Mouse (Mus musculus) erythroid progenitor cell, adult 5-6 weeks (primary cell): Measurements from ENCODE around the gene Ndufaf2. TPM values are rescaled to one million over a fixed set of nuclear protein-coding genes. Genes with fewer than 3 reads are reported as not detected.
A peak's percentile ranks its signal among the peaks of the same experiment; 100 is the strongest.

Experiments used
- ATAC-seq: replicated peaks from 2 replicates; pipeline ENCODE4 v1.8.0; 2016; ENCODE audit warnings: moderate number of reproducible peaks, mild to moderate bottlenecking, moderate TSS enrichment, inconsistent platforms; ENCODE audit not compliant: poor library complexity, low FRiP score, severe bottlenecking
- total RNA-seq, 2 experiments: library from RNA; stranded (forward) in 1 of 2; stranded (reverse) in 1 of 2; fragments of 150-400 nt in 1 of 2; fragments of 186-747, 209-891 nt in 1 of 2; gene quantifications; 2 replicates each; pipeline versions ENCODE4 v1.2.3 to v1.2.4; 2015 to 2017; ENCODE audit warnings: low replicate concordance in 2 of 2

The Ndufaf2 gene
- total RNA-seq, 2 experiments from 2014 or later = 8.9 to 12.6 TPM

DNA sequence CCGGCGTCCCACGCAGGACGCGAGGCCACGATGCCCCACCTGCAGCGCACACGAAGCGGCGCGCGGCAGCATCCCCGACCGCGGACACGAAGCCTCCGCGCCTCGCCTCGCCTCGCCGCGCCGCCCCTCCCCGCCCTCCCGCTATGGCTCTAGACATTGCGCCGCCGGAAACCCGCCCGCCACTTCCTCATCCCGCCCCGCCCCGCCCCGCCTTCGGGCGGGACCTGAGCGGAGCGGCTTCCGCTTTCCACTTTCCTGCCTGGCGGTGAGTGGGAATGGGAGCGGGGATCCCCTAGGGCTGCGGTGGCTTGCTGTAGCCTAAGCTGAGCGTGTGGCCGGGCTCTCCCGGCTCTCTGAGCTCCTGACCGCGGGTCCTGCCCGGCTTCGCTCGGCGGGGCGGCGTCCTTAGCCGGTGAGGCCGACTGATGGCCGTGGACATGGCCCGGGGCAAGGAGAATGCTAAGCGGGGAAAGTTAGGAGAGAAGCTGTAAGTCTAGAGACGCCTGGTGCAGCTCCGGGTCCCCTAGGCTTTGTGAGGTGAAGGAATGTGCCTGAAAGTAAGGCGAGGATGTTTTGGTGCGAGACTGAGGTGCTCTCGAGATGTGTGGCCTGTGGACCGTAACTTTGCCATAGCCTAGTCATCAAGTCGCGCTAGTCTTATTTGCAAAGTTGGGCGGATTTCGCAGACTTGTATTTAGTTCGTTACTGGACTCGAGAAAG lies 114.0 kb downstream of the Ndufaf2 start, which contains the start of gene Smim15:
TSS of gene Smim15 (plus strand) at position 225 of the 720 bp plus-strand sequence.
- peak; percentile 91 for ATAC-seq

- no peak for ATAC-seq
Measured at GRCm38 (mm10) chr13:108043431-108044221, 114.8 kb downstream of the Ndufaf2 start.

DNA sequence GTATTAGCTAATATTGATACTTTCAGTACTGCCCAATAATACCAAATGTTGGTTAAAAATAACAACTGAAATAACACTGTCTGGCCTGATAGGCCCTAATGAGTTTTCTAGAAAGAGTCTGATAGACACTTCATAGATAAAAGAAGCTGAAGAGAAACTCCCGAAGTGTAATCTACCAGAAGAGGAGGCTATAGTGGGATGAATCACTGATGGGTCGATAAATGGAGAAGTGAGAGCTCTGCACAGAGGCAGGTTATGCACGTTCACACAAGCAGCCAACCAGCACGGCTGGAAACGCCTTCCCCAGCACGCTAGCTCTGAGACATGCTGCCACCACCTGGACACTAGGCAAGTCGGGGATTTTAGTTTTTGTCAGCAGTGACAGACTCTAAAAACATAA lies 117.1 kb downstream of the Ndufaf2 start:
- ATAC-seq = no peak

DNA sequence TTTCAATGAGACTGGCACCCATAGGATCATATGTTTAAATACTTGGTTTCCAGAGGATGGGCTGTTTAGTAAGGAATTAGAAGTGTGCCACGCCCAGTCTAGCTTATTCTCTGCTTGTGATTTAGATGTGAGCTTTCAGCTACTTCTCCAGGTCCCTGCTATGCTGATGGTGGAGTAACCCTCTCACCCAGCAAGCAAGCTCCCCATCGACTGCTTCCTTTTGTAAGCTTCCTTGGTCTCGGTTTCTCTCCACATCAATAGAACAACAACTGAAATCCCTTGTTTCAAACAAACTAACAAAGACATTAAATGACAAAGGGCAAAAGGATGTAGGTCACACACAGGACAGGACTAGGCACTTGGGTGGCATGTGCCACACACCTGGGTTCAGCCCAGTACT lies 118.0 kb downstream of the Ndufaf2 start:
- ATAC-seq = no peak

- ATAC-seq = no peak
Measured at GRCm38 (mm10) chr13:108039902-108040301, 118.5 kb downstream of the Ndufaf2 start.

DNA sequence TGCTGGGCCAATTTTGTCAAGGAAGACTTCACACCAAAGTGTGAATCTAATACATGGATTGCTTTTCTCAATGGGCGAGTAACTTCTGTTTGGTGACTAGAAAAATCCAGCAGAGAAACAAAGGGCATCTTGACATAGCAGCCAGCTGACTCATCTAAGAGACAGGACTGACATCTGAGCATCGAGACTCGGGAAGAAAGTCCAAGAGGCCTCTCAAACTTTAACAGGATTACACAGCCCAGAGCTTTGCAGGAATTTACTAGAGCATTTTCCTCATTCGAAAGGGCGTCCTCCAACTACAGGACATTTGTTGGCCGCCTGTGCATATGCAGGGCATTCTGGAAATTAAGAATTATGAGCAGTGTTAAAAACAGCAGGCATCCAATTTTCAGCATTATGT lies 119.0 kb downstream of the Ndufaf2 start:
- ATAC-seq = no peak

DNA sequence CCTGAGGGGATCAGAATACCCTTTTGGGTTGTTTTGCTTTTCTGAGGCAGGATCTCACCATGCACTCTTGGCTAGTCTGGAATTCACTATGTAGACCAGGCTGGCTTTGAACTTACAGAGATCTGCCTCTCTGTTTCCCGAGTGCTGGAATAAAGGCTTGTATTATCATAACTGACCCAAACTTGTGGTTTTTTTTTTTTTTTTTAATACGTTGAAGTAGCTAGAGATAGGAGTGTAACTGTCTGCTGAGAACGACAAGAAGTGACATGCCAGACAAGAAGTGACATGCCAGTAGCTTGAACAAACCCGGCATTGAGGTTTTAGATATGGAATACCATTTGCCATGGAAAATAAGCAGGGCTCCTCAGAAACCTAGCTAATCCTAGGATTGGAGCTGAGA lies 125.6 kb downstream of the Ndufaf2 start:
- no peak for ATAC-seq

- ATAC-seq = no peak
Measured at GRCm38 (mm10) chr13:108025802-108026201, 132.6 kb downstream of the Ndufaf2 start.

DNA sequence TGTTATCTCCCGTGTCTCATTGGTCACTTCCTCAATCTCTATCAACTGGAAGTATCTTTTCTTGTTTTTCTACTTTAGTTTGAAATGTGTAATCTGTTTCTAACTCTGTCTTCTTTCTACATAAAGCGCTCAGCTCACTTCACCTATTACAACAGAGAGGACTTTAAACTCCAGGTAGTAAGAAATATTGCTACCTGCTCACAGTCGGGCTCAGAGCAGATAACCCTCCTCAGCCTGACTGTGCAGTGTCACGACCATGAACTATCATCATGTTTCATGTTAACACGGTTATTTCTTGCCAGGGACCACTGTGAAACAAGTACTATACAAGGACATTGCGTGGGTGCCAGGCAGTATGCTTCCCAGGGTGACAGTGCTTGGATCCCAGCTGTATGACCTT lies 141.1 kb downstream of the Ndufaf2 start:
- no peak for ATAC-seq

DNA sequence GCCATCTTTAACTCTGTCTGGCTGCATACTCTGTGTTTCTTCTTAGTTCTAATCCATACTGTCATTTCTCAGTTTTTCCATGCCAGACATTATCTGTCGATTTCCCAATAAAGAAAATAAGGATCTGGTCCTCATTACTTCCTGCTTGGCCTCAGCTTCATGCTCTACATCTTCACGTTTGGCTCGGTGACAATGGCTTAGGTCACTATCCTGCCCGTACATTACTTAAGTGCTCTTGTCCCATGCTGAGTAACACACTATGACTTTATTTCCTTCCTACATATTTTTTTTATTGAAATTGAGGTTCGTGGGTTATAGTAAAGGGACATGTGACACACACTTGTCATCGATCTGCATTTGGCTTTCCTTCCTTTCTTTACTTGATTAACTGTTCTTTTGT lies 143.3 kb downstream of the Ndufaf2 start:
- no peak for ATAC-seq

DNA sequence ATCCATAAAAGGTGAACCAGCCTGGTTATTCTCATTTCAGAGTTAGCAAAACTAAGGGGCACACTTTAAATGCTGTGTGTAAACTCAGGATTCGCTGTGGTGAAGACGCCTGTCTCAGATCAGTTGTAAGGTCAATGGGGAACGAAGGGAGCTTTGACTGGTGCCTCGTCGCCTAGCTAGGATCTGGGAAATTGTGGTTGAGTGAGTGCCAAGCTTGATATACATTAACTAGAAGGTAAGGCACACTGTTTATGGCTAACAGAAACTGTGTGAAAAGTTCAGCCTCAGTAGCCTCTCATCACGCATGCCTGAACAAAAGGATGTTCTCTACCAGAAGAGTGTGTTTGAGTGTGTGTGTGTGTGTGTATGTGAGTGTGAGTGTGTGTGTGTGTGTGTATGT lies 144.6 kb downstream of the Ndufaf2 start:
- no peak for ATAC-seq

DNA sequence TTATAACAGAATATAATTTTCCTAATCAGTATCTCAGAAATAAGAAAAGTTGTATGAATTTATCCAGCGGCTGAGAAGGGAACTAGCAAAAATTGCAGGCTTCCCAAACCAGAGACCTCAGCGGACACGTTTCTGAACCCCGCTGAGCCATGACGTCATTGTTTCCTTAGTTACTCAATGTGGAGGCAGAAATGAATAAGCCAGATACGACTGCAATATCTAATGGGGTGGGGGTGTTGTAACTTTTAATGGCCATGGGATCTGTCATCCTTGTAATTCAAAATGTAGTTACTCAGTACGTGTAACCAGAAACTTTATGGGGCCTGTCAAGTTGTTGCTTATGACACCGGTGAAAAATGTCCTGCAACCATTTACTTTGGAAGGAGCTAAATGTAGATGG lies 145.3 kb downstream of the Ndufaf2 start:
- no peak for ATAC-seq

DNA sequence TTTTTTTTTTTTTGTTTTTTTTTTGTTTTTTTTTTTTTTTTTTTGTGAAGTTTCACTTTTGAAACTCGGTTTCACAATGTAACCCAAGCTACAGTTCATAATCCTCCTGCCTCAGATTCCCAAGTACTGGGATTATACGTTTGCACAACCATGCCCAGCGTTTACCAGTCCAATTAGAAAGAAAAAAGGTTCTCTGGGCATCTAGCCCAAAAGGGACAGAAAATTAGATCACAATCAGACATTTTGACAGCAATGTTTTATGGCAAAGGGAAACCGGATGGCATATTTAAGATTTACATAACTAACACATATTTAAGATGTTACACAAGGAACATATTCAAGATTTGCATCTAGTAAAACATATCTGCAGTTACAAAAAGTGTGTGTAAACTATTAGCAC lies 150.6 kb downstream of the Ndufaf2 start:
- ATAC-seq = no peak

GRCm38 (mm10) chr13:107996301-107996700 lies 162.1 kb downstream of the Ndufaf2 start:
- ATAC-seq = no peak

DNA sequence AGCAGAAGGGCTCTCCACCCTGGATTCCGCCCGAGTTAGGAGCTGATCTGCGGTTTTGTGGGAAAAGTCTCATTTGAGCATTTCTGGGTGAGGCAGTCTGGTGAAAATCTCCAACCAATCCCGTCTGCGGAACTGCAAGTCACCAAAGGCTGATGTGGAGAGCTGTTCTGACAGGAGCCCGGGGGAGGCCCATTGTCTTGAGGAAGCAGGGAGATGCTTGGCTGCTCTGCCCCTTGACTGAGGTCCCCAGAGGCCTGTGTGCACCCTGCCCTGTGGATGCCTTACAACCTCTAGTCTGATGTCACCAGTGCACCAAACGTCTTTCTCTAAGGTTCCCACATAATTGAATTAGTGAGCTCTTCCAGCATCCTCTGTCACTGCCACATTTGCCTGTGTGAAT lies 163.2 kb downstream of the Ndufaf2 start:
- no peak for ATAC-seq

GRCm38 (mm10) chr13:107992573-107992972 lies 165.8 kb downstream of the Ndufaf2 start:
- ATAC-seq = no peak

- ATAC-seq = no peak
Measured at GRCm38 (mm10) chr13:107984641-107985040, 173.8 kb downstream of the Ndufaf2 start.

DNA sequence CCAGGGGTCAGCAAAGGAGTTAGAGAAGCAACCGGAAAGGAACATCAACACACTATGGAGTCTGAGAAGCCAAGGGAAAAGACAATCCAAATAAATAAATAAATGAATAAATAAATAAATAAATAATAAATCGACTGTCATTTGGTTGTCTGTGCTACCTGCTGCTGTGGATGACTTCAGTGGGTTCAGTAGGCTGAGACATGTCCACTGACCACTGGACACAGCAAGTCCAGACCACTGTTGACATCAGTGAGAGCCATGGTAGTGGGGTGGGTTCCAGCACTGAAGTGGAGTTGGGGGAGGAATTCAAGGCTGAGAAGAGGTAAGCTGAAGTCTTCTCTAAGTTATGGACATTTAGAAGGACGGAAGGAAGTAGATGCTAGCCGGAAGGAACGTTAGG lies 174.2 kb downstream of the Ndufaf2 start:
- no peak for ATAC-seq

DNA sequence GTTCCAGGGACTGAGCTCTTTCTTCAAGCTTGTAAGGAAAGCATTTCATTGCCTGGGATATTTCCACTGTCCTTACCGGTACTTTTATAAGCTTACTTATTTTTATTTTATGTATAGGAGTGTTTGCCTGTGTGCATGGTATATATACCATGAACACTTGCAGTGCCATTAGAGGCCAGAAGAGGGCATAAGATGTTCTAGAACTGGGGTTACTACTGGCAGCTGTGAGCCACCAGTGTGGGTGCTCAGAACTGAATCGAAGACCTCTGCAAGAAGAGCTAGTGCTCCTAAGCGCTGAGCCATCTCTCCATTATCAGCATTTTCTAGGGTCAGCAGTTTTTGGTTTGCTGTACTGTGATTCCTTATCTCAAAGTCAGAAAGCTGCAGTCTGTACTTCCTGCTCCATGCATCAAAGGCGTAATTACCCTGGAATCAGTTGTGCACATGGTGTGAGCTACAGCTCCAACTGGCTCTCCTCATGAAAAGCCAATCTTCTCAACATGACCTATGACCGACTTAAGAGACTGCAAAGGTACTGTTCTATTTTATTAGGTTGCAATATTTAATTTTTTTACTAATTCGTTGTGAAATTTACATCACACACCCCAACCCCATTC lies 175.1 kb downstream of the Ndufaf2 start:
- ATAC-seq = no peak

GRCm38 (mm10) chr13:107979461-107979860 lies 179.0 kb downstream of the Ndufaf2 start:
- ATAC-seq = no peak
